Mouse (Mus musculus): ENCODE measurements at regions not wholly inside any gene's neighbourhood (a gene's known extent, or its start where the extent isn't known, plus 50 kb on each side); places are given as distances from the start of the nearest gene placed in this dataset.

GRCm38 (mm10) chr14:36651053-36651735, 317.4 kb downstream of the Ccser2 start:
- no peak for ATAC-seq (ENCODE audit: low FRiP score, low TSS enrichment)
- no peak overlapping the region for H3K9ac ChIP-seq (ENCODE audit: low read depth, low read length)
- no peak overlapping the region for H3K4me2 ChIP-seq (replicated peaks; ENCODE audit: low read depth, low read length)
- 57% methylated on average over 6 of the region's 6 CpGs for WGBS
- no peak overlapping the region for H3K27ac ChIP-seq (ENCODE audit: low read depth, low read length)
- no peaks in the 10 kb centered on the region for H3K4me1 ChIP-seq (ENCODE audit: control insufficient read depth, insufficient read depth, low read length)
- no peaks in the 10 kb centered on the region for H3K9me3 ChIP-seq (ENCODE audit: control insufficient read depth, low read length)
- no peaks in the 10 kb centered on the region for H3K27me3 ChIP-seq (ENCODE audit: control insufficient read depth, insufficient read depth, low read length)
- no peaks in the 10 kb centered on the region for H3K36me3 ChIP-seq (ENCODE audit: control insufficient read depth, insufficient read depth, low read length)
- H3K4me3 ChIP-seq (ENCODE audit: low read length) = no peak overlapping the region

- no peak for ATAC-seq (ENCODE audit: low FRiP score, low TSS enrichment)
- 88% methylated on average over 3 of the region's 3 CpGs for WGBS
- no peaks in the 10 kb centered on the region for H3K4me1 ChIP-seq (ENCODE audit: control insufficient read depth, insufficient read depth, low read length)
- no peak overlapping the region for H3K4me3 ChIP-seq (ENCODE audit: low read length)
- no peaks in the 10 kb centered on the region for H3K9me3 ChIP-seq (ENCODE audit: control insufficient read depth, low read length)
- H3K27ac ChIP-seq (ENCODE audit: low read depth, low read length) = no peak overlapping the region
- H3K9ac ChIP-seq (ENCODE audit: low read depth, low read length) = no peak overlapping the region
- no peaks in the 10 kb centered on the region for H3K36me3 ChIP-seq (ENCODE audit: control insufficient read depth, insufficient read depth, low read length)
- no peaks in the 10 kb centered on the region for H3K27me3 ChIP-seq (ENCODE audit: control insufficient read depth, insufficient read depth, low read length)
- H3K4me2 ChIP-seq (replicated peaks; ENCODE audit: low read depth, low read length) = no peak overlapping the region
Measured at GRCm38 (mm10) chr14:36646649-36647048, 321.9 kb downstream of the Ccser2 start.

GRCm38 (mm10) chr14:36646237-36646636, 322.3 kb downstream of the Ccser2 start:
- no peaks in the 10 kb centered on the region for H3K36me3 ChIP-seq (ENCODE audit: control insufficient read depth, insufficient read depth, low read length)
- no peaks in the 10 kb centered on the region for H3K9me3 ChIP-seq (ENCODE audit: control insufficient read depth, low read length)
- no peak for ATAC-seq (ENCODE audit: low FRiP score, low TSS enrichment)
- no peak overlapping the region for H3K4me2 ChIP-seq (replicated peaks; ENCODE audit: low read depth, low read length)
- no peak overlapping the region for H3K4me3 ChIP-seq (ENCODE audit: low read length)
- H3K4me1 ChIP-seq (ENCODE audit: control insufficient read depth, insufficient read depth, low read length) = no peaks in the 10 kb centered on the region
- no peak overlapping the region for H3K9ac ChIP-seq (ENCODE audit: low read depth, low read length)
- no peak overlapping the region for H3K27ac ChIP-seq (ENCODE audit: low read depth, low read length)
- H3K27me3 ChIP-seq (ENCODE audit: control insufficient read depth, insufficient read depth, low read length) = no peaks in the 10 kb centered on the region

- no peaks in the 10 kb centered on the region for H3K36me3 ChIP-seq (ENCODE audit: control insufficient read depth, insufficient read depth, low read length)
- no peaks in the 10 kb centered on the region for H3K27me3 ChIP-seq (ENCODE audit: control insufficient read depth, insufficient read depth, low read length)
- H3K4me3 ChIP-seq (ENCODE audit: low read length) = no peak overlapping the region
- no peak overlapping the region for H3K9ac ChIP-seq (ENCODE audit: low read depth, low read length)
- H3K9me3 ChIP-seq (ENCODE audit: control insufficient read depth, low read length) = 0 out of 2 replicates have a peak, but pooled peaks cover 2% of the 10 kb centered on the region
- no peak overlapping the region for H3K4me2 ChIP-seq (replicated peaks; ENCODE audit: low read depth, low read length)
- no peak overlapping the region for H3K27ac ChIP-seq (ENCODE audit: low read depth, low read length)
- ATAC-seq (ENCODE audit: low FRiP score, low TSS enrichment) = no peak
- H3K4me1 ChIP-seq (ENCODE audit: control insufficient read depth, insufficient read depth, low read length) = no peaks in the 10 kb centered on the region
Measured at GRCm38 (mm10) chr14:36624822-36625221, 343.8 kb downstream of the Ccser2 start.

GRCm38 (mm10) chr14:36624134-36624533, 344.4 kb downstream of the Ccser2 start:
- 0 out of 2 replicates have a peak, but pooled peaks cover 2% of the 10 kb centered on the region for H3K9me3 ChIP-seq (ENCODE audit: control insufficient read depth, low read length)
- H3K9ac ChIP-seq (ENCODE audit: low read depth, low read length) = no peak overlapping the region

GRCm38 (mm10) chr14:36623036-36623435, 345.5 kb downstream of the Ccser2 start:
- Histone ChIP-seq H3K27me3 (ENCODE audit: control insufficient read depth, insufficient read depth, low read length) (no peaks in the 10 kb centered on the region), H3K36me3 (ENCODE audit: control insufficient read depth, insufficient read depth, low read length) (no peaks in the 10 kb centered on the region), H3K4me3 (ENCODE audit: low read length) (no peak overlapping the region), H3K9ac (ENCODE audit: low read depth, low read length) (no peak overlapping the region), H3K9me3 (ENCODE audit: control insufficient read depth, low read length) (0 out of 2 replicates have a peak, but pooled peaks cover 2% of the 10 kb centered on the region), H3K4me1 (ENCODE audit: control insufficient read depth, insufficient read depth, low read length) (no peaks in the 10 kb centered on the region), H3K27ac (ENCODE audit: low read depth, low read length) (no peak overlapping the region), H3K4me2 (replicated peaks; ENCODE audit: low read depth, low read length) (no peak overlapping the region)
- no peak for ATAC-seq (ENCODE audit: low FRiP score, low TSS enrichment)
- WGBS = 90% methylated on average over 1 of the region's 1 CpGs

More at GRCm38 (mm10) chr14:36624134-36624533, 344.4 kb downstream of the Ccser2 start:
- no peak for ATAC-seq (ENCODE audit: low FRiP score, low TSS enrichment)
- Histone ChIP-seq H3K4me2 (replicated peaks; ENCODE audit: low read depth, low read length) (no peak overlapping the region), H3K4me1 (ENCODE audit: control insufficient read depth, insufficient read depth, low read length) (no peaks in the 10 kb centered on the region), H3K27ac (ENCODE audit: low read depth, low read length) (no peak overlapping the region), H3K4me3 (ENCODE audit: low read length) (no peak overlapping the region), H3K27me3 (ENCODE audit: control insufficient read depth, insufficient read depth, low read length) (no peaks in the 10 kb centered on the region), H3K36me3 (ENCODE audit: control insufficient read depth, insufficient read depth, low read length) (no peaks in the 10 kb centered on the region)
- 71% methylated on average over 1 of the region's 1 CpGs for WGBS

GRCm38 (mm10) chr14:36618459-36619085, 350.0 kb downstream of the Ccser2 start:
- Histone ChIP-seq H3K36me3 (ENCODE audit: control insufficient read depth, insufficient read depth, low read length) (no peaks in the 10 kb centered on the region), H3K9me3 (ENCODE audit: control insufficient read depth, low read length) (0 out of 2 replicates have a peak, but pooled peaks cover 2% of the 10 kb centered on the region), H3K27me3 (ENCODE audit: control insufficient read depth, insufficient read depth, low read length) (no peaks in the 10 kb centered on the region), H3K4me3 (ENCODE audit: low read length) (no peak overlapping the region), H3K9ac (ENCODE audit: low read depth, low read length) (no peak overlapping the region), H3K27ac (ENCODE audit: low read depth, low read length) (no peak overlapping the region), H3K4me1 (ENCODE audit: control insufficient read depth, insufficient read depth, low read length) (no peaks in the 10 kb centered on the region), H3K4me2 (replicated peaks; ENCODE audit: low read depth, low read length) (no peak overlapping the region)
- 97% methylated on average over 1 of the region's 1 CpGs for WGBS
- ATAC-seq (ENCODE audit: low FRiP score, low TSS enrichment) = no peak

GRCm38 (mm10) chr14:36617987-36618386, 350.6 kb downstream of the Ccser2 start:
- 80% methylated on average over 5 of the region's 5 CpGs for WGBS
- no peaks in the 10 kb centered on the region for H3K4me1 ChIP-seq (ENCODE audit: control insufficient read depth, insufficient read depth, low read length)
- H3K27ac ChIP-seq (ENCODE audit: low read depth, low read length) = no peak overlapping the region
- 0 out of 2 replicates have a peak, but pooled peaks cover 2% of the 10 kb centered on the region for H3K9me3 ChIP-seq (ENCODE audit: control insufficient read depth, low read length)
- no peak overlapping the region for H3K9ac ChIP-seq (ENCODE audit: low read depth, low read length)
- no peaks in the 10 kb centered on the region for H3K36me3 ChIP-seq (ENCODE audit: control insufficient read depth, insufficient read depth, low read length)
- no peak overlapping the region for H3K4me3 ChIP-seq (ENCODE audit: low read length)
- no peaks in the 10 kb centered on the region for H3K27me3 ChIP-seq (ENCODE audit: control insufficient read depth, insufficient read depth, low read length)
- no peak for ATAC-seq (ENCODE audit: low FRiP score, low TSS enrichment)
- no peak overlapping the region for H3K4me2 ChIP-seq (replicated peaks; ENCODE audit: low read depth, low read length)

- Histone ChIP-seq H3K9me3 (ENCODE audit: control insufficient read depth, low read length) (no peaks in the 10 kb centered on the region), H3K4me3 (ENCODE audit: low read length) (no peak overlapping the region), H3K27ac (ENCODE audit: low read depth, low read length) (no peak overlapping the region), H3K27me3 (ENCODE audit: control insufficient read depth, insufficient read depth, low read length) (no peaks in the 10 kb centered on the region), H3K4me2 (replicated peaks; ENCODE audit: low read depth, low read length) (no peak overlapping the region), H3K9ac (ENCODE audit: low read depth, low read length) (no peak overlapping the region), H3K36me3 (ENCODE audit: control insufficient read depth, insufficient read depth, low read length) (no peaks in the 10 kb centered on the region), H3K4me1 (ENCODE audit: control insufficient read depth, insufficient read depth, low read length) (no peaks in the 10 kb centered on the region)
- ATAC-seq (ENCODE audit: low FRiP score, low TSS enrichment) = no peak
- WGBS = 57% methylated on average over 3 of the region's 3 CpGs
Measured at GRCm38 (mm10) chr14:36614926-36615325, 353.7 kb downstream of the Ccser2 start.

Data from kidney, embryonic 14.5 days (tissue).